Mouse (Mus musculus) liver, embryonic 14.5 days (tissue): ENCODE data around the gene Plxnb1. TPM values are rescaled to one million over a fixed set of nuclear protein-coding genes. Genes with fewer than 3 reads are reported as not detected.

Experiments used
- ATAC-seq: fragments of 200-750 bp; cut with Nextera tagmentation; 2 replicates; pipeline ENCODE4 v1.8.0; 2017; ENCODE audit warnings: moderate number of reproducible peaks, mild to moderate bottlenecking, moderate library complexity; ENCODE audit not compliant: insufficient read depth
- DNase-seq, 3 experiments: peaks; one replicate each; pipeline ENCODE4 v3.0.0-alpha.2; 2012 to 2013; ENCODE audit warnings: low read depth in 3 of 3, low spot score in 3 of 3
- H3K27ac ChIP-seq: fragments of 300-500 bp; sonication (generic); 2 replicates; pipeline ENCODE4 v1.5.1; 2014; ENCODE audit warnings: moderate library complexity, mild to moderate bottlenecking, control low read depth, inconsistent platforms
- H3K27me3 ChIP-seq: fragments of 300-500 bp; sonication (generic); 2 replicates; pipeline ENCODE4 v1.6.1; 2014; ENCODE audit warnings: mild to moderate bottlenecking, low read length, moderate library complexity; ENCODE audit not compliant: control insufficient read depth, insufficient read depth
- H3K36me3 ChIP-seq: fragments of 300-500 bp; sonication (generic); replicated peaks from 2 replicates; pipeline ENCODE4 v1.6.1; 2014; ENCODE audit warnings: low read depth; ENCODE audit not compliant: control insufficient read depth, insufficient read depth
- H3K4me1 ChIP-seq, 2 experiments: fragments of 200-500 bp in 1 of 2; fragments of 300-500 bp in 1 of 2; sonication (generic) in 1 of 2; replicated peaks; 2 replicates each; pipeline ENCODE4 v1.6.1; 2012 to 2014; ENCODE audit warnings: antibody characterized with exemption in 1 of 2, inconsistent platforms in 1 of 2, low read length in 1 of 2; ENCODE audit not compliant: control insufficient read depth in 2 of 2, insufficient read depth in 2 of 2
- H3K4me2 ChIP-seq: fragments of 300-500 bp; sonication (generic); 2 replicates; pipeline ENCODE4 v1.6.1; 2014; ENCODE audit warnings: low read depth, mild to moderate bottlenecking, control low read depth, moderate library complexity
- H3K4me3 ChIP-seq, 2 experiments: fragments of 200-500 bp in 1 of 2; fragments of 300-500 bp in 1 of 2; sonication (generic) in 1 of 2; 2 replicates each; pipeline ENCODE4 v1.5.1; 2012 to 2014; ENCODE audit warnings: low read depth in 2 of 2, low read length in 2 of 2, mild to moderate bottlenecking in 2 of 2, control low read depth in 1 of 2, inconsistent platforms in 1 of 2, moderate library complexity in 1 of 2; ENCODE audit not compliant: insufficient read depth in 1 of 2
- H3K9ac ChIP-seq: fragments of 300-500 bp; sonication (generic); replicated peaks from 2 replicates; pipeline ENCODE4 v1.6.1; 2014; ENCODE audit warnings: mild to moderate bottlenecking, control low read depth, moderate library complexity
- H3K9me3 ChIP-seq: fragments of 300-500 bp; sonication (generic); 2 replicates; pipeline ENCODE4 v1.6.1; 2016; ENCODE audit warnings: low read length, mixed read lengths; ENCODE audit not compliant: control insufficient read depth
- CTCF ChIP-seq: IDR thresholded peaks from 2 replicates; pipeline ENCODE4 v1.5.1; 2016; ENCODE audit warnings: antibody characterized with exemption, low read depth, control low read depth
- EP300 ChIP-seq: IDR thresholded peaks from 2 replicates; pipeline ENCODE4 v1.6.1; 2016; ENCODE audit warnings: antibody characterized with exemption, low read depth
- WGBS: fragments of 180-500 bp; shearing (Covaris S2); extraction: QIAGEN DNeasy Blood & Tissue Kit; methylation state at CpG from one replicate; pipeline ENCODE4 v1.1.7; 2014; ENCODE audit not compliant: insufficient replicate concordance; 5-methylcytosine and 5-hydroxymethylcytosine counted together
- polyA plus RNA-seq, 2 experiments: library from polyadenylated mRNA; depleted of rRNA in 1 of 2; stranded (reverse) in 1 of 2; unstranded in 1 of 2; fragments of >200 nt; fragmentation: Nextera tagmentation in 1 of 2; extraction: Ambion mirVana in 1 of 2; gene quantifications; 2 replicates each; pipeline versions ENCODE4 v1.2.1 to v1.2.3; 2012 to 2014

Plxnb1 gene
- polyA plus RNA-seq (2012; rRNA removed) (4.3 and 4.7 TPM in 2 replicates), polyA plus RNA-seq (2014; fragmentation: Nextera tagmentation; extraction: Ambion mirVana) (2.8 and 2.9 TPM in 2 replicates)

- DNase-seq: no peak
- Histone ChIP-seq H3K27ac (no peak within 1 kb of the TSS; the same call in 1 of the 2 replicates), H3K36me3 (peaks cover 12% of the 10 kb centered on the region), H3K27me3 (peaks cover 30% of the 10 kb centered on the region), H3K4me2 (peak within 1 kb of the TSS; percentile 58), H3K9ac (peak within 1 kb of the TSS; percentile 18; the same call in 1 of the 2 replicates), H3K4me1 (peaks cover 0 to 14% of the 10 kb centered on the region in 2 experiments; a peak in 2 of 4 replicates), H3K4me3 (peak within 1 kb of the TSS; percentile 59 to 64), H3K9me3 (no peaks in the 10 kb centered on the region)
- TF ChIP-seq EP300 (no peak), CTCF (no peak)
- WGBS: 2% methylated on average over 99 of the region's 102 CpGs
- ATAC-seq: peak; percentile 24; the same call in 1 of the 2 replicates
These were observed at the start of gene Plxnb1 for GRCm38 (mm10) chr9:109095137-109095982. Gene Plxnb1 (plus strand): TSS chr9:109095389.

- Histone ChIP-seq H3K27ac (no peak overlapping the region), H3K4me1 (no peaks in the 10 kb centered on the region), H3K4me3 (no peak overlapping the region), H3K9me3 (no peaks in the 10 kb centered on the region), H3K27me3 (no peaks in the 10 kb centered on the region), H3K9ac (no peak overlapping the region), H3K4me2 (no peak overlapping the region), H3K36me3 (no peaks in the 10 kb centered on the region)
- ATAC-seq (no peak), DNase-seq (peak; percentile 30 to 46 (median 37))
- WGBS: 31% methylated on average over 5 of the region's 5 CpGs
- no peak for TF ChIP-seq EP300
- peak; percentile 94 for TF ChIP-seq CTCF
These were observed 48.9 kb upstream of the Plxnb1 start for GRCm38 (mm10) chr9:109046306-109046705.

GRCm38 (mm10) chr9:109049316-109049715, 45.9 kb upstream of the Plxnb1 start:
- TF ChIP-seq EP300 (no peak), CTCF (no peak)
- Histone ChIP-seq H3K9me3 (no peaks in the 10 kb centered on the region), H3K27me3 (no peaks in the 10 kb centered on the region), H3K4me1 (peaks cover 0 to 3% of the 10 kb centered on the region in 2 experiments; a peak in 1 of 4 replicates), H3K36me3 (no peaks in the 10 kb centered on the region), H3K27ac (no peak overlapping the region), H3K4me3 (no peak overlapping the region), H3K9ac (no peak overlapping the region), H3K4me2 (no peak overlapping the region)
- DNase-seq (no peak), ATAC-seq (no peak)
- WGBS: 60% methylated on average over 7 of the region's 7 CpGs

- Histone ChIP-seq H3K36me3 (no peaks in the 10 kb centered on the region), H3K4me3 (no peak overlapping the region), H3K9ac (no peak overlapping the region), H3K27me3 (no peaks in the 10 kb centered on the region), H3K9me3 (no peaks in the 10 kb centered on the region), H3K4me2 (no peak overlapping the region), H3K4me1 (peaks cover 0 to 6% of the 10 kb centered on the region in 2 experiments; a peak in 1 of 4 replicates), H3K27ac (no peak overlapping the region)
- TF ChIP-seq CTCF (no peak), EP300 (no peak)
- 66% methylated on average over 9 of the region's 9 CpGs for WGBS
- DNase-seq (no peak), ATAC-seq (no peak)
These were observed 45.1 kb upstream of the Plxnb1 start for GRCm38 (mm10) chr9:109049996-109050673.

DNA sequence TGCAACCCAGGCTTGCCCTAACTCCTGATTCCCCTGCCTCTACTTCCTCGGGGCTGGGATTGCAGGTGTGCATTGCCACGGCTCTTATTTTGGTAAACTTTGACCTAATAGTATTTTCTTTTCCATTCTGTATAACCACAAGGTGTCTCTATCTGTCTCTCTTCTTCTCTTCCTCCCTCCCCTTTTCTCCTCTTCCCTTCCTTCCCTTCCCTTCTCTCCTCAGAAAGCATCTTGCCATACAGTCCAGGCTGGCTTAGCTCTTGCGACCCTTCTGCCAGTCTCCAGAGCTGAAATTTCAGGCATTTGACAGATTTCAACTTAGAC, 44.6 kb upstream of the Plxnb1 start:
- no peak overlapping the region for H3K4me2 ChIP-seq
- no peaks in the 10 kb centered on the region for H3K27me3 ChIP-seq
- DNase-seq: no peak
- WGBS: 63% methylated on average over 3 of the region's 3 CpGs
- no peak overlapping the region for H3K27ac ChIP-seq
- no peak for TF ChIP-seq CTCF
- H3K4me3 ChIP-seq: no peak overlapping the region
- no peaks in the 10 kb centered on the region for H3K36me3 ChIP-seq
- no peaks in the 10 kb centered on the region for H3K9me3 ChIP-seq
- no peak overlapping the region for H3K9ac ChIP-seq
- ATAC-seq: no peak
- peaks cover 0 to 10% of the 10 kb centered on the region in 2 experiments; a peak in 2 of 4 replicates for H3K4me1 ChIP-seq
